Mouse (Mus musculus): Measurements from ENCODE around the gene Sprr2h.

DNA sequence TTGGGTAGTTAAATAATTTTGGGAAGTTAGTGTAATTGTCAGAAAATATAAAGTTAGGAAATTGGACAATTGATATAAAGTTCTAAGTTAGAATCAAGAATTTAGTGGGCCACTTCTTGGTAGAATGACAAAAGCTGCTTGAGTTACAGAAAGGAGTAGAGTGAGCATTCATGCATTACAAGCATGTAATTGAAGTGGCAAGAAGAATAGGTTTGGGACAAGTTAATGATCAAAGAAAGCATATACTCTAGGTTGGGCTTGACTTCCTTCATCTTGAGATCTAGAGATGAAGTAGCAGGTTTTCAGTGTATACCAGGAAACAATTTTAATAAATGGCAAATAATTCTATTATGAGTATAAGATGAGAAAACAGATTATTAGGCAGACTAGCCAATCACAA lies 23.9 kb upstream of the Sprr2h start:
- no peak for TF ChIP-seq POLR2A (IDR thresholded peaks at IDR 0.05; ENCODE audit: control insufficient read depth, extremely low read depth, insufficient read depth, low read length, poor library complexity)
- no peak for TF ChIP-seq CTCF (IDR thresholded peaks at IDR 0.05; ENCODE audit: borderline replicate concordance, control insufficient read depth, extremely low read depth, insufficient read depth, low read length, poor library complexity)

All from thymus, adult 2 months (tissue).